Mouse (Mus musculus) lung, postnatal 0 days (tissue): ENCODE results near the gene Tomm40l. TPM values are rescaled to one million over a fixed set of nuclear protein-coding genes. Genes with fewer than 3 reads are reported as not detected.

Experiments
- ATAC-seq: fragments of 200-750 bp; cut with Nextera tagmentation; 2 replicates; pipeline ENCODE4 v1.8.0; 2017; ENCODE audit warnings: moderate library complexity
- DNase-seq: peaks from one replicate; pipeline ENCODE4 v3.0.0-alpha.2; 2016; ENCODE audit warnings: low spot score
- H3K27ac ChIP-seq: fragments of 300-500 bp; sonication (generic); 2 replicates; pipeline ENCODE4 v1.5.1; 2014; ENCODE audit warnings: antibody characterized with exemption, mild to moderate bottlenecking, low read length, mixed read lengths
- H3K27me3 ChIP-seq: fragments of 300-500 bp; sonication (generic); replicated peaks from 2 replicates; pipeline ENCODE4 v1.6.1; 2014; ENCODE audit warnings: low read length, mixed read lengths; ENCODE audit not compliant: insufficient read depth
- H3K36me3 ChIP-seq: fragments of 300-500 bp; sonication (generic); 2 replicates; pipeline ENCODE4 v1.6.1; 2014; ENCODE audit warnings: low read length, mixed read lengths; ENCODE audit not compliant: insufficient read depth
- H3K4me1 ChIP-seq: fragments of 300-500 bp; sonication (generic); 2 replicates; pipeline ENCODE4 v1.6.1; 2014; ENCODE audit warnings: antibody characterized with exemption, low read depth, low read length, mixed read lengths; ENCODE audit not compliant: insufficient read depth
- H3K4me2 ChIP-seq: fragments of 300-500 bp; sonication (generic); replicated peaks from 2 replicates; pipeline ENCODE4 v1.6.1; 2014; ENCODE audit warnings: low read depth, mild to moderate bottlenecking, low read length, moderate library complexity, mixed read lengths
- H3K4me3 ChIP-seq: fragments of 300-500 bp; sonication (generic); 2 replicates; pipeline ENCODE4 v1.5.1; 2014; ENCODE audit warnings: low read depth, low read length
- H3K9ac ChIP-seq: fragments of 300-500 bp; sonication (generic); replicated peaks from 2 replicates; pipeline ENCODE4 v1.6.1; 2014; ENCODE audit warnings: low read depth, mild to moderate bottlenecking
- H3K9me3 ChIP-seq: fragments of 300-500 bp; sonication (generic); 2 replicates; pipeline ENCODE4 v1.6.1; 2016; ENCODE audit warnings: low read length, mixed read lengths
- CTCF ChIP-seq: IDR thresholded peaks from 2 replicates; pipeline ENCODE4 v1.5.1; 2016; ENCODE audit warnings: antibody characterized with exemption, mild to moderate bottlenecking
- EP300 ChIP-seq: IDR thresholded peaks from 2 replicates; pipeline ENCODE4 v1.6.1; 2016; ENCODE audit warnings: antibody characterized with exemption, mild to moderate bottlenecking, control low read depth
- WGBS: fragments of 180-500 bp; shearing (Covaris S2); extraction: QIAGEN DNeasy Blood & Tissue Kit; methylation state at CpG from one replicate; pipeline ENCODE4 v1.1.7; 2014; 5-methylcytosine and 5-hydroxymethylcytosine counted together
- polyA plus RNA-seq: library from polyadenylated mRNA; unstranded; fragments of >200 nt; fragmentation: Nextera tagmentation; extraction: Ambion mirVana; gene quantifications from 2 replicates; pipeline ENCODE4 v1.2.1, GENCODE M21; 2015

The Tomm40l gene
- polyA plus RNA-seq, 1 experiment from 2014 or later = 14.9 TPM

- H3K4me3 ChIP-seq = no peak overlapping the region
Observed at GRCm38 (mm10) chr1:171193911-171194830, 28.1 kb downstream of the Tomm40l start.

GRCm38 (mm10) chr1:171193093-171193840 lies 29.0 kb downstream of the Tomm40l start:
- H3K4me3 ChIP-seq = peak overlapping the region; percentile 2; the same call in 1 of the 2 replicates
- H3K27me3 ChIP-seq = peaks cover 16% of the 10 kb centered on the region; the same call in 1 of the 2 replicates
- 0 out of 2 replicates have a peak overlapping the region, but pooled peaks have one; percentile 8 for H3K4me2 ChIP-seq
- WGBS = 12% methylated on average over 18 of the region's 18 CpGs
- H3K9me3 ChIP-seq = no peaks in the 10 kb centered on the region
- no peak overlapping the region for H3K27ac ChIP-seq
- H3K4me1 ChIP-seq = peaks cover 8% of the 10 kb centered on the region
- TF ChIP-seq CTCF (no peak), EP300 (no peak)
- no peak overlapping the region for H3K9ac ChIP-seq
- ATAC-seq (no peak), DNase-seq (no peak)
- no peaks in the 10 kb centered on the region for H3K36me3 ChIP-seq

More at GRCm38 (mm10) chr1:171193911-171194830, 28.1 kb downstream of the Tomm40l start:
- H3K27me3 ChIP-seq = peaks cover 16% of the 10 kb centered on the region; the same call in 1 of the 2 replicates
- DNase-seq (no peak), ATAC-seq (no peak)
- WGBS = 40% methylated on average over 11 of the region's 11 CpGs
- H3K36me3 ChIP-seq = no peaks in the 10 kb centered on the region
- no peaks in the 10 kb centered on the region for H3K9me3 ChIP-seq
- no peak overlapping the region for H3K4me2 ChIP-seq
- H3K4me1 ChIP-seq = peaks cover 8% of the 10 kb centered on the region
- no peak for TF ChIP-seq EP300
- TF ChIP-seq CTCF = no peak
- H3K27ac ChIP-seq = no peak overlapping the region
- no peak overlapping the region for H3K9ac ChIP-seq

- ATAC-seq = no peak
- Histone ChIP-seq H3K9me3 (no peaks in the 10 kb centered on the region), H3K27ac (no peak overlapping the region), H3K4me3 (no peak overlapping the region), H3K27me3 (peaks cover 16% of the 10 kb centered on the region; the same call in 1 of the 2 replicates), H3K4me1 (peaks cover 8% of the 10 kb centered on the region), H3K9ac (no peak overlapping the region), H3K36me3 (no peaks in the 10 kb centered on the region), H3K4me2 (no peak overlapping the region)
- TF ChIP-seq CTCF (no peak), EP300 (no peak)
- WGBS = 53% methylated on average over 10 of the region's 10 CpGs
- no peak for DNase-seq
Observed at GRCm38 (mm10) chr1:171192283-171192682, 30.0 kb downstream of the Tomm40l start.

GRCm38 (mm10) chr1:171190832-171191231 lies 31.5 kb downstream of the Tomm40l start:
- 94% methylated on average over 9 of the region's 9 CpGs for WGBS
- Histone ChIP-seq H3K27me3 (peaks cover 16% of the 10 kb centered on the region; the same call in 1 of the 2 replicates), H3K9ac (no peak overlapping the region), H3K36me3 (no peaks in the 10 kb centered on the region), H3K4me3 (no peak overlapping the region), H3K27ac (no peak overlapping the region), H3K9me3 (no peaks in the 10 kb centered on the region), H3K4me2 (no peak overlapping the region), H3K4me1 (peaks cover 7% of the 10 kb centered on the region)
- no peak for DNase-seq
- TF ChIP-seq CTCF = no peak
- no peak for TF ChIP-seq EP300
- no peak for ATAC-seq

DNA sequence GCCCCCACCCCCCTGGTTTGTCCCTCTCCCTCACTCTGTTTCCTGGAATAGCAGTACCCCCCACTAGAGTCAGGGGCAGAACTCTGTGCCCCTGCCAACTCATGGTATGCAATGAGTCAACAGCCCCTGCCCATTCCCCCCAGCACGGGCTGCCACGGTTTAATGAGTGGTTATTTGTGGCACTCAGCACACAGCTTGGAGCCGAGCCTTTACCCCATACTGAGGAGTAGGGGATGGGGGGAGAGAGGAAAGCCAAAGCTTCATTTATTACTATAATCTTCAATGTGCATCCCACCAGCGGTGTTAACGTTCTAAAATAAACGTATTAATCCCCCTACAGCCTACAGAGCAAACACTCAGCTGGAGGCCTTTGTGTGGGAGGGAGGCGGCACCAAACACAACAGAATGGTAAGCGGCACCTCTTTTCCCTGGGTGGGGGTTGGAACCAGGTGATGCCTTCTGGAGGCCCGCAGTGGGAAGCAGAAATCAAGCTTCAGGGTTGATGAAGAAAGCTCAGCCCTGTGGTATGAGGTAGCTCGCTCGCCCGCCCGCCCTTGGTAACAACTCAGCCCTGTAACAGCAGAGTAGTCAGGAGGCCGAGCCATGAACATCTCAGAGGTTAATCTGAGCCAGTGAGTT lies 32.7 kb downstream of the Tomm40l start:
- WGBS = 49% methylated on average over 14 of the region's 14 CpGs
- DNase-seq = no peak

More for the DNA sequence above, 32.7 kb downstream of the Tomm40l start:
- TF ChIP-seq EP300 = no peak
- TF ChIP-seq CTCF = no peak
- Histone ChIP-seq H3K9me3 (no peaks in the 10 kb centered on the region), H3K27ac (no peak overlapping the region), H3K36me3 (no peaks in the 10 kb centered on the region), H3K4me1 (peaks cover 4% of the 10 kb centered on the region; the same call in 1 of the 2 replicates), H3K4me3 (no peak overlapping the region), H3K27me3 (peaks cover 9% of the 10 kb centered on the region; the same call in 1 of the 2 replicates), H3K9ac (no peak overlapping the region), H3K4me2 (no peak overlapping the region)
- ATAC-seq = peak; percentile 41
